Mouse (Mus musculus): ENCODE measurements around the gene Pum1.
"Not testable (repeated sequence)": the region's sequence is repeated elsewhere in the genome, so short reads cannot be mapped to it uniquely, and the experiment has no call there.

The Pum1 gene

GRCm38 (mm10) chr4:130662979-130663725, at the start of gene Pum1:
Gene Pum1, plus strand, starts transcription at chr4:130663321.
- DNase-seq: peak; percentile 91 to 95

GRCm38 (mm10) chr4:130629391-130629790, 33.7 kb upstream of the Pum1 start:
- DNase-seq: no peak

- no peak for DNase-seq
These were observed 32.8 kb upstream of the Pum1 start for GRCm38 (mm10) chr4:130630232-130630847.

DNA sequence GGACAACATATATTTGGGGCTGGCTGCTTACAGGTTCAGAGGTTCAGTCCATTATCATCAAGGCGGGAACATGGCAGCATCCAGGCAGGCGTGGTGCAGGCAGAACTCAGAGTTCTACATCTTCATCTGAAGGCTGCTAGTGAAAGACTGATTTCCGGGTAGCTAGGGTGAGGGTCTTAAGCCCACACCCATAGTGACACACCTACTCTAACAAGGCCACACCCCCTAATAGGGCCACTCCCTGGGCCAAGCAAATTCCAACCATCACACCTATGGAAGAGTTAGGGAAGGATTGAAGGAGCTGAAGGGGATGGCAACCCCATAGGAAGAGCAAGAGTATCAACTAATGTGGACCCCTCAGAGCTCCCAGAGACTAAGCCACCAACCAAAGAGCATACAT, 28.0 kb upstream of the Pum1 start:
- DNase-seq: not testable (repeated sequence)

DNA sequence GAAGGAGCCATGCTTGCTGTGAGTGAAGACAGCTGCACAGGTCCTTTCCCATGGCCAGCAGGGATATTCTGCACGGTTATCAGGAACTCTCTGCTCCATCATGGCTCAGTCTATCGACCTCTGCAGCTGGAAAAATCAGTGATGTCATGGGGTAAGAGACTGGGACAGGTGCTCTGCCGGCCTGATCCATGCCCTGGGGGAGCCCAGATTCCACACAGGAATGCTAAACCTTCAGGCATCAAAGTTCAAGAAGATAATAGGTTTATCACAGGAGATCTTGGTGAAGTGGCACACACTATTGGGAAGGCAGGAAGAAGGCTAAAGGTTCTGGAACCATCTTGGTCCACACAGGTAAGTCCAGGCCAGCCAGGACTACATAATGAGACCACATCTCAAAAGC, 26.4 kb upstream of the Pum1 start:
- DNase-seq: no peak

DNA sequence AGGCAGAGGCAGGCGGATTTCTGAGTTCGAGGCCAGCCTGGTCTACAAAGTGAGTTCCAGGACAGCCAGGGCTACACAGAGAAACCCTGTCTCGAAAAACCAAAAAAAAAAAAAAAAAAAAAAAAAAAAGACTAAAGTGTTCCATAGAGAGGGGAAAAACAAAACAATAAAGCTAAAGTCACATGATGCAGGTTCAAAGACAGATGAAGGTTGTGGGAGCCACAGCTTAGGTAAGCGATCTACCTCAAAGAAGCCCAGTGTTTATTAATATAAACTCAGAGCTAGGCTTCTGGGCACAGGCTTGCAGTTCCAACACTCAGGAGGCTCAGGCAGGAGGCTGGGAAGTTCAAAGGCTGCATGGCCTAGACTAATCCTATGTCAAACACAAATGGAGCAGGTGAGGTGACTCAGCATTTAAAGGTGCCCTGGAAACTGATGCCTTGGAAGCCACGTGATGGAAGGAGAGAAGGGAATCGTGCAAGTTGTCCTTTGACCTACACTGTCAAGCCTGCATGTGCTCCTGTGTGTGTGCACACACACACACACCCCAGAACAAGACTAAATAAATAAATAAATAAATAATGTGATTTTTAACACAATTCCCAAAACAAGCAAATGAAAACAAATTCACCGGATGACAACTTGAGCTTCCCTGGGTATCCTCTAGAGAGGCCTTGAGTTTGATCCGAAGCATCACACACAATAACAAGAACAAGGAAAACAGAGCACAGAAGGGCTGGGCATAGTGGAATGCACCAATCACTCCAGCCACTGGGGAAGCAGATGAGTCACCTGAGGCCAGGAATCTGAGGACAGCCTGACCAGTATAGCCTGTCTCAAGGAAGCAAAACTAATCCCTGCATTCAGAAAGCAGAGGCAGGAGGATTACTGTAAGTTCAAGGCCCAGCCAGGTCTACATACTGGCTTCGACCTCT, 25.4 kb upstream of the Pum1 start:
- no peak for DNase-seq

GRCm38 (mm10) chr4:130640031-130640717, 22.9 kb upstream of the Pum1 start:
- DNase-seq: no peak

GRCm38 (mm10) chr4:130642468-130642867, 20.7 kb upstream of the Pum1 start:
- no peak for DNase-seq

DNA sequence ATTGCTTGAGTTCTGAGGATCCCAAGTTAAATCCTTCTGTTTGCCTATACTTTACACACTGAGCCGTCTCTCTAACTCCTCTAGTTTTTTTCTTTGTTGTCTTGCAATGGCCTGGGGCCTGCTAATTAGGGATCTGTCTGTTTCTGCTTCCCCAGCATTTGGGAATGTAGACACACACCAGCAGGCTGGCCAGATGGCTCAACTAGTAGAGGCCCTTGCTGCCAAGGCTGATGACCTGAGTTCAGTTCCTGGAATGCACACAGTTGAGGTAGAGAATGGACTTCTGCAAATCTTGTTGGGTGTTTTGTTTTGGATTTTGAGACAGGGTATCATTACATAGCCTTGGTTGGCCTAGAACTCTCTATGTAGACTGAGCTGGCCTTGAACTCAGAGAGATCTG, 17.7 kb upstream of the Pum1 start:
- DNase-seq: no peak

DNA sequence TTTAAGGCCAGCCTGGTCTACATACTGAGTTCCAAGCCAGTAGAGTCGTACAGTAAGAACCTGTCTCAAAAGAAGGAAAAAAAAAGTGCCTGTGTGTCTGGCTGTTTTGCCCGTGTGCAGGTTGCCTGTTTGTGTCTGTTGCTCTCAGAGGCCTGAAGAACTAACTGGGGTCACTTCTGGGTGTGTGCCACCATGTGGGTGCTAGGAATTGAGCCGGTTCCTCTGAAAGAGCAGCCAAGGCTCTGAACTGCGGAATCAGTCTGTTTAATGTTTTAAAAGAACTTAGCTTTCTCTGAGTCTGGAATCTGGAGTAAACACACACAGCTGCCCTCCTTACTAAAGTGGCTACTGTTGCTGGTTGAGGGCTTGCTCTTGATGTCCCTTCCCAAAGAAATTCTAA, 11.8 kb upstream of the Pum1 start:
- DNase-seq: no peak

GRCm38 (mm10) chr4:130652546-130652945, 10.6 kb upstream of the Pum1 start:
- no peak for DNase-seq

DNA sequence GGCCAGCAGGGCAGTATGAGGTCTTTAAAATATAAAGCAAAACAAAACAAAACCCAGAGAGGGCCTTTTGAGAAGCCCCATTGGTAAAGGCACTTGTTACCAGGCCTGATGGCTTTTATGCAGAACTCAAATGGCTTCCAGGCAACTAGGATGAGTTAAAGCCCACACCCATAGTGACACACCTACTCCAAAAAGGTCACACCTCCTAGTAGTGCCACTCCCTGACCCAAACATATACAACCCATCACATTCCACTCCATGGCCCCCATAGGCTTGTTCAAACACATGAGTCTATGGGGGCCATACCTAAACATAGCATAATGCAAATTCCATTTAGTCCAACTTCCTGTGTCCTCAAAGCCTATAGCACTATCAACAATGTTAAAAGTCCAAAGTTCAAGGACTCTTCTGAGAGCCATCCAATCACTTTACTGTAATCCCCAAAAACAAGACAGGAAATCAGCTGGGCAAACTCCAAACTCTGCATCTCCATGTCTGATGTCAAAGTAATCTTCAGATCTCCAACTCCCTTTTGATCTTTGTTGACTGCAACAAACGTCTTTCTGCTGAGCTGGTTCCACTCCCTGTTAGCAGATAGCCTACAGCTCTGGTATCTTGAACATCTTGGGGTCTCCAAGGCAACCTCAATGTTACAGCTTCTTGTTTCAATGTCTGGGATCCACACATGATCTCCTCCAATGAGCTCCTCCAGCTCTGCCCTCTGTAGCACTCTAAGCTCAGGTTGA, 5.1 kb upstream of the Pum1 start:
- DNase-seq: no peak

GRCm38 (mm10) chr4:130659470-130659869, 3.7 kb upstream of the Pum1 start:
- DNase-seq: no peak

- DNase-seq: no peak
These were observed 3.0 kb upstream of the Pum1 start for GRCm38 (mm10) chr4:130660106-130660505.

DNA sequence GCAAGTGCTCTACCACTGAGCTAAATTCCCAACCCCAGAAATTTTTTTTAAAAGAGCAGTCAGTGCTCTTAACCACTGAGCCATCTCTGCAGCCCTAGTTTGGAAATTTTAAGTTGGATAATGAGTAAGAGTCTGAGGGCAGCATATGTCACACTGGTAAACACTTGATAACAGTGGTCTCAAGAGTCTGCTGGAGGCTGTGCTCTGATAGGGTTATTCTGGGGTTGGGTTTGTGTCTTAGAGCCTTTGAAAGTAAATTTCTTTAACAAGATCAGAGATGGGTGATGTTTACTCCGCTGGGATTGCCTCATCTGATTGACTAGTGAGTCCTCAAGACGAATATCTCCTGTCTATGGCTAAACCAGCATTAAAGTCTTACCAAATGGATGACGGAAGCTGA, 2.0 kb upstream of the Pum1 start:
- DNase-seq: no peak

GRCm38 (mm10) chr4:130662305-130662704, 816 bp upstream of the Pum1 start:
- DNase-seq: not testable (repeated sequence)

DNA sequence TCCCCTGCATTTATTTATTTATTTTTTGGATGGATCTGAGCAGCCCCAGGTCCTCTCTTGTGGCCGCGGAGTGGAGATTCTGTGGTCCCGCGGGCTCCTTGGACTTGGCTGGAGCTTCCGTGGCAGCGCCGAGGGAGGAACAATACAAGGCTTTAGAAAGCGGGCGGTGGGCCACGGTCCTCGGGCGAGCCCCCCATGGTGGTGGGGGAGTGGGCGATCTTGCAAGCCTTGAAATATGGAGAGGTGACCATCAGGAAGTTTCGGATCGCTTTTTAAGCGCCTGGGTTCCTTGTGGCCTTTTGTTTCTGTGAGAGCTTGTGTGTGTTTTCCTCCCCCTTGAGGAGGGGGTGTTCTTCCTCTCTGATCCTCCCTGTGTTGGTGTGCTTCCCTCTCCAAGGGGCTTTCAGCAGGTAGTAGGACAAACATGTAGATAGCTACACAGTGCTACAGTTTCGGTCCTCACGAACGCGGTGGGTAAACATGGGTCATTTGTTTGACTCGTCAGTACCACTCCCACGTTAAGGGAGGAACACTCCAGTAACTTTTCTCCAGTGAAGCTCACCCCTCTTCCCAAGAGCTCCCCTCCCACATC, 785 bp downstream of the Pum1 start:
- DNase-seq: peak; percentile 26 to 27

DNA sequence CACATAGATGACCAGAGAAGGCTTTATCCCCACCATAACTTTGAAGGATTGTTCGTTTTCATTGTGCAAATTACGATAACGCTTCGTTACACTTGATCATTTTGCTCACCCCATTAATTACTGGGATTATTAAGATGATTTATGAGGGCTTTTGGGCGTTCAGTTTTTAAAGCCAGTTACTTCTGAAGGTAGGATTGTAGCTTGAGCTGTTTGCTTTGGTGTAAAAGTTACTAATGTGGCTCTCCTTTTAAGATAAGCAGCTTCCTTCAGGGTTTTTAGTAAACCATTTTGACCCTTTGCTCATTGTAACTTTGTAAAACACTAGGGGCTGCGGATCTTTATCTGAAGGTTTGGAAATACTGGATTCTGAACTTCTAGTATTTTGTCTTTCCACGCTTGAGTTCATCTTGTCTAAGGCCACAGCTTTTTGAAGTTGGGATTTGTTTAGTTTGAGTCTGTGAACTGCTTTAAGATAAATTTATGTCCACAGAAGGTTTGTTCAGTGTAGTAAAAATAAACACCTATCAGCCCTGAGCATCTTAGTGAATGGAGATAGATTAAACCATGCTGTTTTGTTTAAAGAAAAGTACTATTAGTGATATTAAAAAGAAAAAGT, 1.4 kb downstream of the Pum1 start:
- DNase-seq: no peak

- DNase-seq: no peak
These were observed 2.1 kb downstream of the Pum1 start for GRCm38 (mm10) chr4:130665176-130665575.

DNA sequence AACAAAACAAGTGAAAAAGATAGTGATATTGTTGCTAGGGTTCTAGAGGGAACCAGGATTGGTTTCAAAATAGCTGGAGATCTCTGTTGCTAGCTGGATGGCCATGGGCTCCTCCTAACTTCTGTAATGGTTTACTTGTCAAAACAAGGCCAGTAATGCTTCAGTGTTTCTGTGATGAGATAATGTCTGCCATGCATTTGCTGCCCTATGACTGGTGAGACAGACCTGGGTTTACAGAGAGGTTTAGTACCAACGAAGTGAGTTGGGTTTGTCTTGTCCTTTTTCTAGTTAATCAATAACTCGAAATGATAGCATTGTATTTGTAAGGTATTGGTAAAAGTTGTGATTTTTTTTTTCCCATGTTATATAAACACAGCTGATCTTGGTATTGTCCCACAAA, 4.6 kb downstream of the Pum1 start:
- DNase-seq: no peak

DNA sequence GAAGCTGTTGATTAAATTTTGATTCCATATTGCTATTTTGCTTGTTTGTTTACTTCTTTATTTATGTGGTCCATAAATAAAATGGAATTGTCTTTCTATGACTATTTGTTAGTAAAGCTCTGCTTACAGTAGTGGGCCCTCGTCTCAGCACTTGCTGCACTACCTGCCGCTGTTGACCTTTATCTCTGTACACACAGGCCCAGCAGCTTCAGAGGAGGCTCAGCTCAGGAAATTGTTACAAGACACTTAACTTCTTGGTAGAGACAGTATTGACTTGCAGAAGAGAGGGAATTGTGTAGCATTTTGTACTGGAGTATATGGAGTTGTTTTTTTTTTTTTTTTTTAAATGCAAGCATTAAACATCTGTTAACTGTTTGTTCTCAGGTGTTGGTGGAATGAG, 5.4 kb downstream of the Pum1 start:
- DNase-seq: no peak

All from thymus, adult 18-20 months (tissue).